Mouse (Mus musculus) liver, embryonic 15.5 days (tissue): ENCODE data around the gene Cdca4. TPM values are rescaled to one million over a fixed set of nuclear protein-coding genes. Genes with fewer than 3 reads are reported as not detected.

Source experiments
- polyA plus RNA-seq: library from polyadenylated mRNA; unstranded; fragments of >200 nt; fragmentation: Nextera tagmentation; extraction: Ambion mirVana; gene quantifications from 2 replicates; pipeline ENCODE4 v1.2.1, GENCODE M21; 2015

The Cdca4 gene
- polyA plus RNA-seq, 1 experiment from 2014 or later: 62.9 TPM

Other genes starting within 250 kb of the Cdca4 start
- 2.7 TPM in 2 replicates for gene Inf2, start 240.6 kb downstream of the Cdca4 start, polyA plus RNA-seq
- gene Adssl1, start 209.4 kb downstream of the Cdca4 start, polyA plus RNA-seq: 13.4 TPM in 2 replicates
- 106 and 114 TPM in 2 replicates for gene Siva1, start 184.7 kb downstream of the Cdca4 start, polyA plus RNA-seq
- gene Akt1, start 154.5 kb downstream of the Cdca4 start, polyA plus RNA-seq: 28.4 and 36.9 TPM in 2 replicates
- gene Zbtb42, start 150.6 kb downstream of the Cdca4 start, polyA plus RNA-seq: 1.0 and 1.2 TPM in 2 replicates
- 3.9 and 5.2 TPM in 2 replicates for gene Cep170b, start 109.0 kb downstream of the Cdca4 start, polyA plus RNA-seq
- gene Pld4, start 68.8 kb downstream of the Cdca4 start, polyA plus RNA-seq: 22.4 and 23.3 TPM in 2 replicates
- gene Ahnak2, start 26.8 kb downstream of the Cdca4 start, polyA plus RNA-seq: 0.18 and 0.23 TPM in 2 replicates
- 0.43 and 0.61 TPM in 2 replicates for gene Clba1, start 20.5 kb downstream of the Cdca4 start, polyA plus RNA-seq
- 0.26 and 0.32 TPM in 2 replicates for gene Gpr132, start 38.8 kb upstream of the Cdca4 start, polyA plus RNA-seq
- 0.21 and 0.32 TPM in 2 replicates for gene Jag2, start 100.4 kb upstream of the Cdca4 start, polyA plus RNA-seq
- gene Nudt14, start 112.7 kb upstream of the Cdca4 start, polyA plus RNA-seq: 14.1 and 14.3 TPM in 2 replicates
- gene Btbd6, start 147.1 kb upstream of the Cdca4 start, polyA plus RNA-seq: 5.5 and 5.8 TPM in 2 replicates
- gene Brf1, start 171.3 kb upstream of the Cdca4 start, polyA plus RNA-seq: 26.3 and 29.2 TPM in 2 replicates
- gene Pacs2, start 185.1 kb upstream of the Cdca4 start, polyA plus RNA-seq: 6.1 and 6.7 TPM in 2 replicates
- gene Tex22, start 245.1 kb upstream of the Cdca4 start, polyA plus RNA-seq: not detected in 2 replicates